Mouse (Mus musculus) midbrain, embryonic 12.5 days (tissue): ENCODE measurements around the gene Gm9837. TPM values are rescaled to one million over a fixed set of nuclear protein-coding genes. Genes with fewer than 3 reads are reported as not detected.

Experiments
- ATAC-seq: fragments of 200-750 bp; cut with Nextera tagmentation; 2 replicates; pipeline ENCODE4 v1.8.0; 2017; ENCODE audit warnings: low read depth, moderate TSS enrichment, moderate library complexity; ENCODE audit not compliant: low FRiP score
- H3K27ac ChIP-seq: fragments of 300-500 bp; sonication (generic); replicated peaks from 2 replicates; pipeline ENCODE4 v1.5.1; 2016; ENCODE audit warnings: mild to moderate bottlenecking
- H3K27me3 ChIP-seq: fragments of 300-500 bp; sonication (generic); 2 replicates; pipeline ENCODE4 v1.6.1; 2016; ENCODE audit warnings: mild to moderate bottlenecking
- H3K36me3 ChIP-seq: fragments of 300-500 bp; sonication (generic); 2 replicates; pipeline ENCODE4 v1.6.1; 2016
- H3K4me1 ChIP-seq: fragments of 300-500 bp; sonication (generic); 2 replicates; pipeline ENCODE4 v1.6.1; 2016
- H3K4me2 ChIP-seq: fragments of 300-500 bp; sonication (generic); replicated peaks from 2 replicates; pipeline ENCODE4 v1.6.1; 2016; ENCODE audit warnings: mild to moderate bottlenecking, moderate library complexity
- H3K4me3 ChIP-seq: fragments of 300-500 bp; sonication (generic); 2 replicates; pipeline ENCODE4 v1.5.1; 2016; ENCODE audit warnings: mild to moderate bottlenecking
- H3K9ac ChIP-seq: fragments of 300-500 bp; sonication (generic); replicated peaks from 2 replicates; pipeline ENCODE4 v1.6.1; 2016; ENCODE audit warnings: mild to moderate bottlenecking, moderate library complexity
- H3K9me3 ChIP-seq: fragments of 300-500 bp; sonication (generic); 2 replicates; pipeline ENCODE4 v1.6.1; 2016; ENCODE audit warnings: mild to moderate bottlenecking
- WGBS: fragments of 180-500 bp; shearing (Covaris S2); methylation state at CpG from one replicate; pipeline ENCODE4 v1.1.7; 2016; 5-methylcytosine and 5-hydroxymethylcytosine counted together
- polyA plus RNA-seq: library from polyadenylated mRNA; unstranded; fragments of >200 nt; fragmentation: Nextera tagmentation; extraction: Ambion mirVana; gene quantifications from 2 replicates; pipeline ENCODE4 v1.2.1, GENCODE M21; 2016

Gene Gm9837
- polyA plus RNA-seq, 1 experiment from 2014 or later = not detected

- ATAC-seq = no peak
- H3K27me3 ChIP-seq = peaks cover 95% of the 10 kb centered on the region
- H3K4me2 ChIP-seq = peak overlapping the region; percentile 79
- H3K36me3 ChIP-seq = no peaks in the 10 kb centered on the region
- 6% methylated on average over 55 of the region's 55 CpGs for WGBS
- H3K4me1 ChIP-seq = peaks cover 18% of the 10 kb centered on the region
- H3K4me3 ChIP-seq = peak overlapping the region; percentile 46
- H3K9me3 ChIP-seq = no peaks in the 10 kb centered on the region
- peak overlapping the region; percentile 43 for H3K9ac ChIP-seq
- no peak overlapping the region for H3K27ac ChIP-seq
Observed at GRCm38 (mm10) chr11:53463551-53464424, 6.5 kb downstream of the Gm9837 start.

- Histone ChIP-seq H3K9ac (no peak overlapping the region), H3K4me2 (no peak overlapping the region), H3K27ac (no peak overlapping the region), H3K36me3 (no peaks in the 10 kb centered on the region), H3K9me3 (no peaks in the 10 kb centered on the region), H3K4me1 (peaks cover 24% of the 10 kb centered on the region), H3K27me3 (peaks cover 95% of the 10 kb centered on the region), H3K4me3 (no peak overlapping the region)
- no peak for ATAC-seq
- WGBS = 25% methylated on average over 5 of the region's 5 CpGs
Observed at GRCm38 (mm10) chr11:53461727-53462126, 8.6 kb downstream of the Gm9837 start.

- Histone ChIP-seq H3K27me3 (peaks cover 93% of the 10 kb centered on the region), H3K4me2 (no peak overlapping the region), H3K4me1 (peaks cover 18% of the 10 kb centered on the region), H3K36me3 (no peaks in the 10 kb centered on the region), H3K4me3 (no peak overlapping the region), H3K9me3 (no peaks in the 10 kb centered on the region), H3K27ac (no peak overlapping the region), H3K9ac (no peak overlapping the region)
- whole genome bisulfite sequencing = 81% methylated on average over 3 of the region's 3 CpGs
- ATAC-seq = no peak
Observed at GRCm38 (mm10) chr11:53460192-53460591, 10.1 kb downstream of the Gm9837 start.

- Histone ChIP-seq H3K9ac (no peak overlapping the region), H3K36me3 (no peaks in the 10 kb centered on the region), H3K27me3 (peaks cover 90% of the 10 kb centered on the region), H3K4me1 (peaks cover 18% of the 10 kb centered on the region), H3K27ac (no peak overlapping the region), H3K9me3 (no peaks in the 10 kb centered on the region), H3K4me3 (no peak overlapping the region), H3K4me2 (no peak overlapping the region)
- WGBS = 66% methylated on average over 3 of the region's 3 CpGs
- no peak for ATAC-seq
Observed at GRCm38 (mm10) chr11:53458996-53459395, 11.3 kb downstream of the Gm9837 start.

GRCm38 (mm10) chr11:53457372-53457954 is 12.8 kb downstream of the Gm9837 start:
- Histone ChIP-seq H3K27me3 (peaks cover 75% of the 10 kb centered on the region), H3K27ac (no peak overlapping the region), H3K36me3 (no peaks in the 10 kb centered on the region), H3K4me2 (peak overlapping the region; percentile 81), H3K4me1 (peaks cover 8% of the 10 kb centered on the region; the same call in 1 of the 2 replicates), H3K9me3 (no peaks in the 10 kb centered on the region), H3K9ac (peak overlapping the region; percentile 49), H3K4me3 (peak overlapping the region; percentile 49)
- WGBS = 7% methylated on average over 29 of the region's 29 CpGs
- ATAC-seq = 0 out of 2 replicates have a peak, but pooled peaks have one; percentile 9

GRCm38 (mm10) chr11:53456474-53457371 is 13.6 kb downstream of the Gm9837 start, which contains the start of the genes Gm10447 and Shroom1:
Gm10447 (minus strand) TSS chr11:53457110.
Shroom1 (plus strand) TSS chr11:53457205.
- Histone ChIP-seq H3K9me3 (no peaks in the 10 kb centered on the region), H3K4me1 (peaks cover 8% of the 10 kb centered on the region; the same call in 1 of the 2 replicates), H3K4me2 (peak within 1 kb of the TSS; percentile 81), H3K27ac (no peak within 1 kb of the TSS), H3K27me3 (peaks cover 72% of the 10 kb centered on the region), H3K4me3 (peak within 1 kb of the TSS; percentile 49), H3K36me3 (no peaks in the 10 kb centered on the region), H3K9ac (peak within 1 kb of the TSS; percentile 49)
- WGBS = 5% methylated on average over 42 of the region's 42 CpGs
- ATAC-seq = peak; percentile 41; the same call in 1 of the 2 replicates

GRCm38 (mm10) chr11:53453031-53453430 is 17.2 kb downstream of the Gm9837 start:
- no peak overlapping the region for H3K4me2 ChIP-seq
- H3K4me3 ChIP-seq = no peak overlapping the region
- peaks cover 40% of the 10 kb centered on the region for H3K27me3 ChIP-seq
- no peak overlapping the region for H3K9ac ChIP-seq
- WGBS = 86% methylated on average over 5 of the region's 5 CpGs
- peaks cover 8% of the 10 kb centered on the region; the same call in 1 of the 2 replicates for H3K4me1 ChIP-seq
- H3K9me3 ChIP-seq = no peaks in the 10 kb centered on the region
- no peak overlapping the region for H3K27ac ChIP-seq
- H3K36me3 ChIP-seq = no peaks in the 10 kb centered on the region
- no peak for ATAC-seq

- Histone ChIP-seq H3K27ac (no peak overlapping the region), H3K4me2 (no peak overlapping the region), H3K9ac (no peak overlapping the region), H3K27me3 (peaks cover 34% of the 10 kb centered on the region), H3K9me3 (no peaks in the 10 kb centered on the region), H3K4me1 (peaks cover 7% of the 10 kb centered on the region; the same call in 1 of the 2 replicates), H3K36me3 (no peaks in the 10 kb centered on the region), H3K4me3 (no peak overlapping the region)
- 94% methylated on average over 9 of the region's 9 CpGs for WGBS
- ATAC-seq = no peak
Observed at GRCm38 (mm10) chr11:53452396-53452795, 17.9 kb downstream of the Gm9837 start.

- no peak for ATAC-seq
- no peak overlapping the region for H3K9ac ChIP-seq
- H3K4me3 ChIP-seq = no peak overlapping the region
- no peaks in the 10 kb centered on the region for H3K36me3 ChIP-seq
- peaks cover 23% of the 10 kb centered on the region for H3K27me3 ChIP-seq
- 80% methylated on average over 2 of the region's 2 CpGs for WGBS
- no peaks in the 10 kb centered on the region for H3K9me3 ChIP-seq
- H3K27ac ChIP-seq = no peak overlapping the region
- no peak overlapping the region for H3K4me2 ChIP-seq
- no peaks in the 10 kb centered on the region for H3K4me1 ChIP-seq
Observed at GRCm38 (mm10) chr11:53451361-53451760, 18.9 kb downstream of the Gm9837 start.

- H3K27me3 ChIP-seq = peaks cover 13% of the 10 kb centered on the region
- 65% methylated on average over 15 of the region's 15 CpGs for WGBS
- H3K4me2 ChIP-seq = no peak overlapping the region
- ATAC-seq = no peak
- H3K36me3 ChIP-seq = no peaks in the 10 kb centered on the region
- no peaks in the 10 kb centered on the region for H3K9me3 ChIP-seq
- no peak overlapping the region for H3K27ac ChIP-seq
- H3K4me1 ChIP-seq = no peaks in the 10 kb centered on the region
- no peak overlapping the region for H3K9ac ChIP-seq
- no peak overlapping the region for H3K4me3 ChIP-seq
Observed at GRCm38 (mm10) chr11:53450070-53450705, 20.1 kb downstream of the Gm9837 start.

- no peak for ATAC-seq
- Histone ChIP-seq H3K9ac (no peak overlapping the region), H3K4me3 (no peak overlapping the region), H3K4me2 (no peak overlapping the region), H3K4me1 (no peaks in the 10 kb centered on the region), H3K9me3 (no peaks in the 10 kb centered on the region), H3K27me3 (peaks cover 4% of the 10 kb centered on the region; the same call in 1 of the 2 replicates), H3K27ac (no peak overlapping the region), H3K36me3 (no peaks in the 10 kb centered on the region)
- WGBS = 88% methylated on average over 1 of the region's 1 CpGs
Observed at GRCm38 (mm10) chr11:53448529-53448928, 21.8 kb downstream of the Gm9837 start.
